Mouse (Mus musculus) heart, postnatal 0 days (tissue): ENCODE data around the gene Casp8ap2.

ENCODE experiments used
- CTCF ChIP-seq: IDR thresholded peaks from 2 replicates; pipeline ENCODE4 v1.5.1; 2016; ENCODE audit warnings: antibody characterized with exemption, control low read depth, low read depth
- EP300 ChIP-seq: IDR thresholded peaks from 2 replicates; pipeline ENCODE4 v1.6.1; 2016; ENCODE audit warnings: antibody characterized with exemption, low read depth

DNA sequence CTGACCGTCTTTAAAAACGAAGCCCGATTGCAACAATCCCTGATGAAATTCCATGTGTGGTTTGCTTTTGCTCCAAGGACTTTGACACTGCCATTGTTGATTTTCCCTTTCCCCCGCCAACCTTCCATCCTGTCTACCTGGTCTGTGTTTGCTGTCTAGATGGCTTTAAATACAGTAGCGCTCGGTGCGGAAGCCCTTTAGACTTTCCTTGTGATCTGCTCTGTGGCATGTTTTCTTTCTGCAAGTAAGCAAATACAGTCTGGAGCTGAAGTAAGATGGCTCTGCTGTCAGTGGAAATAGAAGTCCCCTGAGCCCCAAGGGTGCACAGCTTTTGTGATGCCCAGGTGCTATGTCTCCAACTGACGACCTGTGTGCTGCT, 44.3 kb upstream of the Casp8ap2 start:
- no peak for TF ChIP-seq EP300
- TF ChIP-seq CTCF: no peak
